Mouse (Mus musculus) small intestine, adult 2 months (tissue): Measurements from ENCODE around the gene Gm28269.

Experiments
- CTCF ChIP-seq: fragments of 200-500 bp; IDR thresholded peaks from 2 replicates; pipeline ENCODE4 v1.5.1; 2012; ENCODE audit warnings: low read depth, mild to moderate bottlenecking, control low read depth, inconsistent platforms, low read length, moderate library complexity, mixed read lengths; ENCODE audit not compliant: insufficient replicate concordance, insufficient read length; ENCODE audit errors: extremely low read depth
- POLR2A ChIP-seq: fragments of 200-500 bp; IDR thresholded peaks from 2 replicates; pipeline ENCODE4 v1.6.1; 2012; ENCODE audit warnings: low read depth, mild to moderate bottlenecking, control low read depth, inconsistent platforms, low read length, moderate library complexity

DNA sequence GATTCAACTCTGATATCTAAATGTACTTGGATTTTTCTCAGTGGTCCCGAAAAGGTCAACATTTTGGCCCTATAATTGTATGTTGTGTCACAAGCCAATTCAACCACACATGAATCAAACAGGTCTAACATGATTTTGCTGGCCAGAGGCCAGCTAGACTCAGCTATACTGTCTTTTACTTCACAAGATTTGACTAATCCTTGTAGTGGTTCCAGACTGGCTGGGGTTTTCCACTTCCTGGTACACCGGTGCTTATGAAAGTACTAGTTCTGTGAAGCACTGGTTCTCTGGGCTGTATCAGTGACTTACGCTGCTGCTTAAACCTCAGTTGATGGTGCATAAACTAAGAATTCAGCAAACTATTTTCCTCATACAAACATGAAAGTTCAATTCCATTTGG, 49.2 kb downstream of the Gm28269 start:
- TF ChIP-seq CTCF (no peak), POLR2A (no peak)
